Mouse (Mus musculus): ENCODE data around the gene Dnah11.

Gene Dnah11

DNA sequence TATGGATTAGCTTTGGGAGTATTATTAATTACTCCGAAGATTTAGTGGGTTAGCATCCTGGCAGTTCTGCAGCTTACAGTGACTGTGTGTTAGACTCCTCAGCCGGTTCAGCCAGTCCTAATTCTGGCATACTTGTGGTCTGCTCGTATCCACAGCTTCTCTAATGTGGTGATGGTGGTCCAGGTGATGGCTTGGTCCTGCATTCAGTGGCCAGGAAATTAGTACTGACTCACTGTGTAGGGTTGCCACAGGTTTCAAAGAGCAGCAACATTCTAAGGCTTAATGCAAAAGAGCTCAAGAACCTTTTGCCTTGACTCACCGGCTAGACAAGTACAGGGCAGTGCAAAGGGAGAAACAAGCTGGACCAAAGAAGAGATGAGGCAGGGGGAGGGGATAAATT lies 103.9 kb downstream of the Dnah11 start:
- no peak for DNase-seq (ENCODE audit: low spot score in 2 of 2)

DNA sequence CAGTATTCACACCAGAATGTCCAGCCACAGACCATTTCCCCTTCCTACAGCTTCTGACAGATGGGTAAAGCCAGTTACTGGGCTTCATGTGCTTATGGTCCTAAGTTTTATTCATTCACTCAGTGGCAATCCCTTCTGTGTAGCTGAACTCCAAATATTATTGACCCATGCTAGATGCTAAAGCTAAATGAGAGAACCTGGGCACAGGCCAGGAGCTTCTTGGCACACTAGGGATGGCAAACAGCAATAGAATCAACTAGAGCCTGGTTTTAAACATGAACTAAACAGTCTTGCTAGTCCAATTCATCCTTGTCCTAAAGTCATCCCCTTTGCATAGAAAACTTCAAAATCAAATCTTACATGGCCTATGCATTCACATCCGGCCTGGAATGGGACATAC lies 113.6 kb downstream of the Dnah11 start:
- no peak for DNase-seq (ENCODE audit: low spot score in 2 of 2)

- DNase-seq (ENCODE audit: low spot score in 2 of 2) = no peak
Observed at GRCm38 (mm10) chr12:118084806-118085205, 114.0 kb downstream of the Dnah11 start.

- DNase-seq (ENCODE audit: low spot score in 2 of 2) = peak; percentile 31 to 43
Observed at GRCm38 (mm10) chr12:118084134-118084533, 114.7 kb downstream of the Dnah11 start.

DNA sequence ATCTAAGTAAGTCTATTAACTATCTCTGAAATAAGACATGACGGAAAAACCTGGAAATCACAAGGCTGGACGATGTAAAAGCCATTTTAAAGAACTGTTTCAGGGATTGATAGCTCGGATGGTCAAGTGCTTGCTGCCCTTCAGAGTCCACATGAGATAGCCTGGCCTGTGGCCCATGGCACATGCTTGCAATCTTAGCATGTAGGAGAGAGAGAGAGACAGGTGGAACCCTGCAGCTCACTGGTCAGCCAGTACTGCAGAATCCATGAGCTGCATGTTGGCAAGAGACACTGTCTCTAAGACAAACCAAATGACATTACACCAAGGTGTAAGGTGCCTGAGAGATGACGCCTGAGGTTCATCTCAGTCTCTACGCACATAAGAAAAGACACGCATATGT lies 118.4 kb downstream of the Dnah11 start:
- no peak for DNase-seq (ENCODE audit: low spot score in 2 of 2)

DNA sequence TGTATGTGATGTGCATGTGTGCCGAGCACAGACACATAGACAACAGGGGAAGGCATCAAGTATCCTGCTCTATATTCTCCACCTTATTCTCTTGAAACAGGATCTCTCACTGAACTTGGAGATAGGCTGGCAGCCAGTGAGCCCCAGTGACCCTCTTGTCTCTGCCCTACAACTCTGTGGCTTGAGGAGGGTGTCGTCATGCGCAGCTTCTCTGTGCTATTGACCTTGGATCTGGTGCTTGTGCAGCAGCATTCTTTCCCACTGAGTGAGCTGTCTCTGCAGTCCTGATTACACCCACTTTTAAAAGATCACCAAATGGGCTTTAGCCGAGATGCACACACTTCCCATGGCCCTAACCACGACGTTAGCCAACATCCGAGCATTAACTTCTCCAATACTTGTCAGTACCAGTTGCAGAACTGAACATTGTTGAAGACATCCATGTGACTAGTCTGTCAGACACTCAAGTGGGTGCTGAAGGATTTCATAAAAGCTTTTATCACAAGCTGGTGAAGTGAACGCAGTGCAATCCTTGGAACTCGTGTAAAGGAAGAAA lies 120.3 kb downstream of the Dnah11 start:
- no peak for DNase-seq (ENCODE audit: low spot score in 2 of 2)

DNA sequence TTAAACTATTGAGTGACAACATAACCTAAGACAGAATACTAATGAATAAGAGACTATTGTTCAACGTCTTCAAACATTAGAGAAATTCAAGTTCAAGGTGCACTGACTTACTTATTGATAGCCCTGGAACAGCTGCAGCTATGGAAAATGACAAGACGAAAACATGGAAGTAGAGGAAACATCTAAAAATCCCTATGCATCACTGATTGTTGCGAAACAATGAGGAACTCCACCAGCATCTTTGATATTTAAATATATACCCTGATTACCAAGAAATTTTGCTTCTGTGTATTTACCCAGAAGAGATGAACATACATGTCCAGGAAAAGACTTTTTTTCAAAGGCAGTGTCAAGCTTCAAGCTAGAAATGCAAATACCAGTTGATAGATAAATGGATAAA lies 122.0 kb downstream of the Dnah11 start:
- no peak for DNase-seq (ENCODE audit: low spot score in 2 of 2)

- DNase-seq (ENCODE audit: low spot score in 2 of 2) = no peak
Observed at GRCm38 (mm10) chr12:118072181-118072872, 126.5 kb downstream of the Dnah11 start.

- no peak for DNase-seq (ENCODE audit: low spot score in 2 of 2)
Observed at GRCm38 (mm10) chr12:118071667-118072066, 127.2 kb downstream of the Dnah11 start.

DNA sequence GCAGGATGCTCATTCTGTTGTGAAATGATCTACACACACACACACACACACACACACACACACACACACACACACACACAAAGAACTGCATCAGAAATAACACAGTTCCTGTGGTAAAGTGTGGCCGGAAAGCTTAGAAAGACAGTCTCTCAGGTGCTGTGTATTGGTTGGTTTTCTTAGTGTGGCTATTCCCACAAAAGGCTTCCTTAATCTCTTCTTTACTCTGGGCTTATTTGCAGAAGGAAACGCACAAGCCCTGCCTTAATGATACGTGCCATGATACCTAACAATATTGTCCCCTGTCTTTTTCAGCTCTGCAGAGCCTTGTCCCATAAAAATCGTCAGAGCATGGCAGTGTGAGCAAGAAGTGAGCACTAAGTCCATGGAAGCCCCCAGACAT lies 130.1 kb downstream of the Dnah11 start:
- no peak for DNase-seq (ENCODE audit: low spot score in 2 of 2)

- no peak for DNase-seq (ENCODE audit: low spot score in 2 of 2)
Observed at GRCm38 (mm10) chr12:118062343-118062742, 136.5 kb downstream of the Dnah11 start.

DNA sequence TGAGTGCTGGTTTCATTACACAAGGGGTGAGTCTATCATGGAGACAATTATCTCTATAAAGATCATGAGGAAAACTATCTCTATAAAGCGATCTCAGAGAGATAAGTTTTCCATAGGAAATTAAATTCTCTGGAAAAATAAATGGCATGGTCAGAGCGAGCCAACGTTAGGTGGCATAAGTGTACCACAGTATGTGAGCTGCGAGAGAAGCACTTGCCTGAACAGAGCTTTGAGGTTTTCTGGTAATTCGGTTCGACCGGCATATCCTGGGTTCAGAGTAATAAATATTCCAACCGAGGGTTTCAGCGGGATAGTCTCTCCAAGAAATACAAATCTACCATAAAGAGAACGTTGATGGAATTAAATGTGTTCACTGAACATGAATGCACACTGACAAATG lies 142.0 kb downstream of the Dnah11 start:
- peak; percentile 51 for DNase-seq (ENCODE audit: low spot score in 2 of 2)

- no peak for DNase-seq (ENCODE audit: low spot score in 2 of 2)
Observed at GRCm38 (mm10) chr12:118045381-118045780, 153.5 kb downstream of the Dnah11 start.

DNA sequence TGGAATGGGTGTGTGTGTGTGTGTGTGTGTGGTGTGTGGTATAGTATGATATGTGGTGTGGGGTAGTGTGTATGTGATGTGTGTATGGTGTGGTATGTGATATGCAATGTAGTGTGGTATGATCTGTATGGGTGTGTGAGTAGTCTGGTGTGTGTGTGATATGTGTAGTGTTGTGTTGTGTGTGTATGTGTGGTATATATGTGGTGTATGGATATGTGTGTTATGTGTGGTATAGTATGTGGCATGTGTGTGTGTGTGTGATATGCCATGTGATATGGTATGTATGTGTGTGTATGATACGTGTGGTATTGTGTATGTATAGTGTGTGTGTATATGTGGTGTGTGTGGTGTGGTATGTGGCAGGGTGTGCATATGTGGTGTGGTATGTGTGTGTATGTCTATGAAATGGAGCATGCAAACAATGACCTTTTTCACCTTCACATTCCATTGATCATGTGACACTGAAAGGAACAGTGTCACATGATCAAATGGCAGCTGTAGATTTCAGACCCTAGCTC lies 155.7 kb downstream of the Dnah11 start:
- DNase-seq (ENCODE audit: low spot score in 2 of 2) = no peak

GRCm38 (mm10) chr12:118042196-118042595 lies 156.6 kb downstream of the Dnah11 start:
- no peak for DNase-seq (ENCODE audit: low spot score in 2 of 2)

- DNase-seq (ENCODE audit: low spot score in 2 of 2) = no peak
Observed at GRCm38 (mm10) chr12:118034990-118035389, 163.9 kb downstream of the Dnah11 start.

DNA sequence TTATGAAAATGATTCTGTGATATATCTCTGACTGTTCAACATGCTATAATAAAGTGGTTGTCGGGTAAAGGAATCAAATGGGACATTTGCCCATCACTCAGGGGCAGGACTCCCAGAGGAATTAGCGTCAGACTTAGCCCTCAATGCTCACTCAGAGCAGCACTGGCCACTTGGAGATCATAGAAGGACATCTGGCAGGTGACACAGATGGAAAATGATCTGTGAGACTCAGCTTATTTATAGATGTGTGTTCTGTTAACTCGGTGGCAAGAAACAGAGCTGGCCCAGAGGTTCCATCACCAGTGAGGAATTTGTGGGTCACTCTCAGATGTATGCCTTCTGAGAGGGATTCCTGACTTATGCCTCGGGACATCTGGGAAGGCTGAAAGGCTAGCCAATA lies 173.1 kb downstream of the Dnah11 start:
- no peak for DNase-seq (ENCODE audit: low spot score in 2 of 2)

- no peak for DNase-seq (ENCODE audit: low spot score in 2 of 2)
Observed at GRCm38 (mm10) chr12:118018936-118019335, 179.9 kb downstream of the Dnah11 start.

DNA sequence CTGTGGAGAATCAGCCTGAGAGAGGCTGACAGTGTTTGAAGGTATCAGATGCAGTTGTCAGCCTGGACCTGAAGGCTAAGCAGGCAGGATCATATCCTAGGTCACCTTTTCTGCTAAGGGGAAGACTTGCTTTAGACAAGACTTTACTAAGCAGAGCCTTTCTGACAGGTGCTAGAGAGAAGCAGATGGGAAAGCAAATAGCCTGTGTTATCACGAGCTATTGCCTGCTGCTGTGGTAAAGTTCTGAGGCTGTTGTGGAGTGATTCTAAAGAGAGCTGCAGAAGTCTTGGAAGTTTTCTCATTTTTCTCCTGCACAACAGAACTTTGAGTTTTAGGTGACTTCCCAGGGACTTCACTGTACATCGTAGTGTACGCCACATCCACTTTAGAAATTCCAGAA lies 185.0 kb downstream of the Dnah11 start:
- DNase-seq (ENCODE audit: low spot score in 2 of 2) = no peak

DNA sequence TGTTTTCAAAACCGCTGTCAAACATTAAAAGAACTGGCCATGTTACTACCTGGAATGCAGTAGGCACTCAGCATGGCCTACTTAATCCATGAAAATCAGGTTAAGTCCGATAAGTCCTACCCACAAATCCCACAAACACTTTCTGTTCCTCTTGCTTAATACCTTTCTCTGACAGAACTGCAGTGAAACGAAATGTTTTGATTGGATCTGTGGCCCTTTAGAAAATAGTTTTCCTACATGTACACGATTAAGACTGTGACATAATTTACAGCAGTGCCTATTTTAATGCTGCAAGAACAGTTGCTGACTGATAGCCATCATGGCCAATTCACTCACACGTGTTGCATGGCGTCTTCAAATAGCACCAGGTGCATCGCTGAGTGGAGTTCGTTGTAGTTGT lies 186.9 kb downstream of the Dnah11 start:
- DNase-seq (ENCODE audit: low spot score in 2 of 2) = no peak

DNA sequence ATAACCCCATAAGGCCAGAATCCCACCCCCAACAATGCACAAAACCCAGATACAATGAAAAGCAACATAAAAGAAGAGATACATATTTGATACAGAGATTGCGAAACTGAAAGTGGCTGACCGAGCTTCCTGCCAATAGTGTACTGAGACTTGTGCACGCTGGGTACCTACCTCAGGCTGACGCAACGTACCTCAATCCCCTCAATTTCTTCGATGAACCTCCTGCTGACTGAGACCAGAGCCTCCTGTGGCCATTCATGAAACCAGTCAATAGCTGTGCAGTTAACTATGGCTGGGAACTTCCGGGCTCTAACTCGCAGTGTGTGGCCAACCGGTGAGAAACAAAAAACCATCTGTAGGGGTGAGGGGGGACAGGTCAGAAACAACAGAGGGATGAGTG lies 203.9 kb downstream of the Dnah11 start:
- DNase-seq (ENCODE audit: low spot score in 2 of 2) = no peak

- DNase-seq (ENCODE audit: low spot score in 2 of 2) = peak; percentile 80
Observed at GRCm38 (mm10) chr12:117993499-117993898, 205.3 kb downstream of the Dnah11 start.

DNA sequence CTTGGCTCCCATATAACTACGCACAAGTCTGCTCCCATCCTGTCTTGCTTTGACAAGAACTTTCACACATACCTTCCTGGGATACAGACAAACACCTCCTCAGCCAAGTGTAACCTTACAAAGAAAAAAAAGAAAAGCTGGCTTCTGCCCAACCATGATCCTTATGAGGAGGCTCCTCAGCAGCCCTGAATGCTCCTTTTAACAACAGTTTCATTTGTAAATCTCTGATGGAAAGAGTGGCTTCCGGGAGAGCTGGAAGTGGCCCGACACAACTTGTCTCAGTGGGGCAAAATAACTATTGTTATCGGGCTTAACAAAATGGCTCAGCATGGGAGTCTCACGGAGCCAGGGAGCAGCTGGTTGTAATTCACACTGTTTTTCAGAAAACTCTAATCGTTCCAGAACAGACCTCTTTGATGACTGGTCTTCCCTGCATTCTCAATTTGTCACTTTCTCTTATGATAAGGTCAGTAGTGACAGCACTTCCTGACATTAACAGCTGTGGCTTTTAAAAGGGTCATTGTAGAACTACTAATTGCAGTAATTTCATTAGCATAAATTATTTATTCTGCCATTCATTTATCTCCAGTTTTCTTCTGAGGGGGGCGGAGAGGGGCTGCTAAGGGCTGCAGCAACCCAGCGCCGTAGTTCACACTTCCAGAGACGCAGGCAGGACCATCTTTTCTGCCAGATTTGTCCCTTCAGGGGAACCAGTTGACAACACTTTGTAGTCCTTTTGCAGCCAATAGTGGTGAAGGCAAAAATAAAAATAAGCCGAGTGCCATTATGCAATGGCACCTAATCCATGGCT lies 209.6 kb downstream of the Dnah11 start:
- peak; percentile 23 to 27 for DNase-seq (ENCODE audit: low spot score in 2 of 2)
